ENCODE assay signal across 9 mouse cellular contexts in genomic region chr13:15556646-15557098, GRCm38 (mm10).
A peak's percentile ranks its signal among the peaks of the same experiment; 100 is the strongest.
DNase-seq lines count a peak whose midpoint lies in the region; ATAC-seq lines count a peak whose summit lies in the region.
"Had no signal": no experiment of that assay in that cellular context is flagged by ENCODE, and none has a peak within 500 bp of the region (broad histone marks: within the 10 kb centered on the region; RNA-seq: fewer than 3 reads in every experiment).

No protein-coding gene starts in this region.

- H3K4me1 ChIP-seq in lung, embryonic 15.5 days: peaks cover 4% of the 10 kb centered on the region; the same call in 1 of the 2 replicates
- H3K4me1 ChIP-seq in hindbrain, embryonic 16.5 days (ENCODE audit: control insufficient read depth, insufficient read depth, low read depth, low read length): no peaks in the 10 kb centered on the region
- H3K4me1 ChIP-seq in neural tube, embryonic 15.5 days: no peaks in the 10 kb centered on the region
- H3K4me1 ChIP-seq: liver, embryonic 13.5 days had no signal

- H3K27ac ChIP-seq in lung, embryonic 15.5 days: no peak overlapping the region
- no peak overlapping the region for H3K27ac ChIP-seq in hindbrain, embryonic 16.5 days (ENCODE audit: low read depth, low read length)
- H3K27ac ChIP-seq in neural tube, embryonic 15.5 days (replicated peaks): no peak overlapping the region
- H3K27ac ChIP-seq: liver, embryonic 13.5 days had no signal

- H3K4me3 ChIP-seq in lung, embryonic 15.5 days: no peak overlapping the region
- H3K4me3 ChIP-seq in hindbrain, embryonic 16.5 days (ENCODE audit: low read length): no peak overlapping the region
- no peak overlapping the region for H3K4me3 ChIP-seq in neural tube, embryonic 15.5 days (replicated peaks)
- H3K4me3 ChIP-seq: liver, embryonic 13.5 days had no signal

- no peaks in the 10 kb centered on the region for H3K27me3 ChIP-seq in lung, embryonic 15.5 days
- no peaks in the 10 kb centered on the region for H3K27me3 ChIP-seq in hindbrain, embryonic 16.5 days (replicated peaks; ENCODE audit: control insufficient read depth, insufficient read depth, low read length)
- H3K27me3 ChIP-seq in neural tube, embryonic 15.5 days (replicated peaks): no peaks in the 10 kb centered on the region
- H3K27me3 ChIP-seq: liver, embryonic 13.5 days had no signal

- no peaks in the 10 kb centered on the region for H3K9me3 ChIP-seq in lung, embryonic 15.5 days
- H3K9me3 ChIP-seq in hindbrain, embryonic 16.5 days (ENCODE audit: control insufficient read depth, low read length): no peaks in the 10 kb centered on the region
- no peaks in the 10 kb centered on the region for H3K9me3 ChIP-seq in neural tube, embryonic 15.5 days (replicated peaks)
- H3K9me3 ChIP-seq: liver, embryonic 13.5 days had no signal

- 0 out of 2 replicates have a peak, but pooled peaks have one; percentile 39 for ATAC-seq in lung, embryonic 15.5 days (ENCODE audit: borderline replicate concordance, extremely low read depth, low FRiP score, low TSS enrichment)
- ATAC-seq in hindbrain, embryonic 16.5 days: peak; percentile 92
- peak; percentile 64 for ATAC-seq in neural tube, embryonic 15.5 days (ENCODE audit: low FRiP score)

- H3K36me3 ChIP-seq in lung, embryonic 15.5 days: no peaks in the 10 kb centered on the region
- H3K36me3 ChIP-seq in hindbrain, embryonic 16.5 days (ENCODE audit: control insufficient read depth, insufficient read depth, low read length): no peaks in the 10 kb centered on the region
- H3K36me3 ChIP-seq in neural tube, embryonic 15.5 days: no peaks in the 10 kb centered on the region
- H3K36me3 ChIP-seq: liver, embryonic 13.5 days had no signal

- DNase-seq in embryo, embryonic 10 days (ENCODE audit: low spot score): peak; percentile 57
- DNase-seq in embryo, embryonic 11 days: no peak
- DNase-seq in lung, postnatal 25 days (ENCODE audit: low spot score): no peak
- no peak for DNase-seq in right cerebral cortex, postnatal 36 days (ENCODE audit: low spot score in 2 of 2)
- no peak for DNase-seq in thymus, postnatal 25 days
- DNase-seq: liver, embryonic 13.5 days had no signal

- H3K4me2 ChIP-seq in lung, embryonic 15.5 days: no peak overlapping the region
- H3K4me2 ChIP-seq in hindbrain, embryonic 16.5 days (ENCODE audit: low read length): no peak overlapping the region
- H3K4me2 ChIP-seq in neural tube, embryonic 15.5 days: no peak overlapping the region
- H3K4me2 ChIP-seq: liver, embryonic 13.5 days had no signal

- no peak overlapping the region for H3K9ac ChIP-seq in lung, embryonic 15.5 days
- H3K9ac ChIP-seq in hindbrain, embryonic 16.5 days (ENCODE audit: low read depth, low read length): no peak overlapping the region
- no peak overlapping the region for H3K9ac ChIP-seq in neural tube, embryonic 15.5 days (replicated peaks)
- H3K9ac ChIP-seq: liver, embryonic 13.5 days had no signal

- WGBS in lung, embryonic 15.5 days: 64% methylated on average over 2 of the region's 2 CpGs
- 13% methylated on average over 2 of the region's 2 CpGs for WGBS in hindbrain, embryonic 16.5 days
- WGBS in neural tube, embryonic 15.5 days: 10% methylated on average over 2 of the region's 2 CpGs

Comparison
In these comparisons a context has a peak if more than half of its experiments do, and no peak if none do; other contexts are left out.
1. ATAC-seq: peak in every context shown above with its lines; median percentile 92 in hindbrain, embryonic 16.5 days; 64 in neural tube, embryonic 15.5 days; 39 in lung, embryonic 15.5 days.